Mouse (Mus musculus) bone marrow macrophage, adult 2 months (primary cell): ENCODE measurements around the gene Irf8.

Source experiments
- CTCF ChIP-seq: IDR thresholded peaks from 2 replicates; pipeline ENCODE4 v1.5.1; 2012; ENCODE audit warnings: low read depth, mild to moderate bottlenecking, low read length, moderate library complexity
- POLR2A ChIP-seq: IDR thresholded peaks from 2 replicates; pipeline ENCODE4 v1.6.1; 2012; ENCODE audit warnings: mild to moderate bottlenecking, low read depth, low read length, borderline replicate concordance

GRCm38 (mm10) chr8:120715200-120715599 lies 21.0 kb upstream of the Irf8 start:
- TF ChIP-seq POLR2A = no peak
- TF ChIP-seq CTCF = no peak
